Mouse (Mus musculus) CH12.LX (cell line): ENCODE measurements around the gene Tnfrsf22. TPM values are rescaled to one million over a fixed set of nuclear protein-coding genes. Genes with fewer than 3 reads are reported as not detected.

Source experiments
- DNase-seq: peaks from one replicate; pipeline ENCODE4 v3.0.0-alpha.2; 2013; ENCODE audit errors: extremely low read depth
- H3K27ac ChIP-seq: 2 replicates; pipeline ENCODE4 v1.5.1; 2012; ENCODE audit warnings: low read depth, mild to moderate bottlenecking, control low read depth, moderate library complexity; ENCODE audit not compliant: insufficient read depth
- H3K27me3 ChIP-seq: replicated peaks from 2 replicates; pipeline ENCODE3; 2012; ENCODE audit warnings: inconsistent platforms
- H3K36me3 ChIP-seq, 2 experiments: replicated peaks in 1 of 2; 2 replicates each; pipeline versions ENCODE3 to v1.6.1; 2012; ENCODE audit warnings: inconsistent platforms in 1 of 2, low read length in 1 of 2, mild to moderate bottlenecking in 1 of 2, mixed read lengths in 1 of 2, moderate library complexity in 1 of 2; ENCODE audit not compliant: control insufficient read depth in 1 of 2, insufficient read depth in 1 of 2
- H3K4me1 ChIP-seq, 2 experiments: 2 replicates each; pipeline ENCODE4 v1.6.1; 2012; ENCODE audit warnings: inconsistent platforms in 1 of 2, moderate library complexity in 1 of 2; ENCODE audit not compliant: insufficient read depth in 2 of 2, control insufficient read depth in 1 of 2
- H3K4me2 ChIP-seq: 2 replicates; pipeline ENCODE4 v1.6.1; 2012; ENCODE audit warnings: low read depth, mild to moderate bottlenecking, control low read depth; ENCODE audit not compliant: poor library complexity, insufficient read depth, severe bottlenecking
- H3K4me3 ChIP-seq, 3 experiments: fragments of 150-350 bp in 1 of 3; sonication (generic) in 1 of 3; replicated peaks in 1 of 3; 2 replicates each; pipeline versions ENCODE3 to v1.5.1; 2011 to 2012; ENCODE audit warnings: low read depth in 2 of 3, low read length in 2 of 3, mild to moderate bottlenecking in 2 of 3, moderate library complexity in 2 of 3, control low read depth in 1 of 3, improper control_type of control experiment in 1 of 3, inconsistent platforms in 1 of 3, mixed read lengths in 1 of 3; ENCODE audit not compliant: poor library complexity in 1 of 3
- H3K79me2 ChIP-seq: replicated peaks from 2 replicates; pipeline ENCODE4 v1.6.1; 2012; ENCODE audit warnings: mild to moderate bottlenecking, moderate library complexity; ENCODE audit not compliant: control insufficient read depth, poor library complexity, insufficient read depth, severe bottlenecking; ENCODE audit errors: extremely low read depth
- H3K9ac ChIP-seq: 2 replicates; pipeline ENCODE4 v1.6.1; 2012; ENCODE audit warnings: low read depth, mild to moderate bottlenecking, control low read depth, moderate library complexity; ENCODE audit not compliant: insufficient read depth
- H3K9me3 ChIP-seq: replicated peaks from 2 replicates; pipeline ENCODE3; 2012; ENCODE audit warnings: low read length, inconsistent platforms, mixed read lengths
- BHLHE40 ChIP-seq: IDR thresholded peaks from 2 replicates; pipeline ENCODE4 v1.6.1; 2011; ENCODE audit warnings: mild to moderate bottlenecking, low read depth, low read length, improper control_type of control experiment
- CTCF ChIP-seq, 2 experiments: IDR thresholded peaks in 1 of 2; conservative IDR thresholded peaks in 1 of 2; 2 replicates each; pipeline ENCODE4 v1.5.1; 2011 to 2012; ENCODE audit warnings: low read depth in 2 of 2, low read length in 2 of 2, improper control_type of control experiment in 1 of 2, inconsistent platforms in 1 of 2, mild to moderate bottlenecking in 1 of 2, moderate library complexity in 1 of 2
- ELF1 ChIP-seq: IDR thresholded peaks from 2 replicates; pipeline ENCODE4 v1.6.1; 2014; ENCODE audit warnings: low read depth, mild to moderate bottlenecking, inconsistent platforms, low read length, improper control_type of control experiment
- EP300 ChIP-seq: IDR thresholded peaks from 2 replicates; pipeline ENCODE4 v1.6.1; 2011; ENCODE audit warnings: low read length, improper control_type of control experiment
- ETS1 ChIP-seq: conservative IDR thresholded peaks from 2 replicates; pipeline ENCODE4 v1.6.1; 2012; ENCODE audit warnings: low read depth, mild to moderate bottlenecking, inconsistent platforms, low read length, improper control_type of control experiment, moderate library complexity
- HCFC1 ChIP-seq: IDR thresholded peaks from 2 replicates; pipeline ENCODE4 v1.6.1; 2012; ENCODE audit warnings: low read depth, mild to moderate bottlenecking, inconsistent platforms, low read length, improper control_type of control experiment
- IRF4 ChIP-seq: IDR thresholded peaks from 2 replicates; pipeline ENCODE4 v1.6.1; 2014; ENCODE audit warnings: low read depth, mild to moderate bottlenecking, inconsistent platforms, low read length, improper control_type of control experiment
- JUN ChIP-seq: IDR thresholded peaks from 2 replicates; pipeline ENCODE4 v1.6.1; 2011; ENCODE audit warnings: low read depth, mild to moderate bottlenecking, low read length, improper control_type of control experiment, moderate library complexity; ENCODE audit not compliant: insufficient read depth
- JUND ChIP-seq: conservative IDR thresholded peaks from 2 replicates; pipeline ENCODE4 v1.6.1; 2011; ENCODE audit warnings: low read depth, low read length, improper control_type of control experiment
- KAT2A ChIP-seq: IDR thresholded peaks from 2 replicates; pipeline ENCODE4 v1.6.1; 2012; ENCODE audit warnings: low read length, improper control_type of control experiment, inconsistent platforms; ENCODE audit not compliant: insufficient replicate concordance
- MAX ChIP-seq: IDR thresholded peaks from 2 replicates; pipeline ENCODE4 v1.6.1; 2011; ENCODE audit warnings: low read length, improper control_type of control experiment
- MAZ ChIP-seq: IDR thresholded peaks from 2 replicates; pipeline ENCODE4 v1.6.1; 2012; ENCODE audit warnings: low read depth, mild to moderate bottlenecking, inconsistent platforms, low read length, improper control_type of control experiment, moderate library complexity
- MEF2A ChIP-seq: IDR thresholded peaks from 2 replicates; pipeline ENCODE4 v1.6.1; 2014; ENCODE audit warnings: low read depth, mild to moderate bottlenecking, inconsistent platforms, low read length, improper control_type of control experiment, borderline replicate concordance
- MXI1 ChIP-seq: IDR thresholded peaks from 2 replicates; pipeline ENCODE4 v1.6.1; 2011; ENCODE audit warnings: mild to moderate bottlenecking, low read depth, low read length, improper control_type of control experiment
- MYC ChIP-seq: IDR thresholded peaks from 2 replicates; pipeline ENCODE4 v1.6.1; 2011; ENCODE audit warnings: low read depth, mild to moderate bottlenecking, improper control_type of control experiment, low read length
- NELFE ChIP-seq: IDR thresholded peaks from 2 replicates; pipeline ENCODE4 v1.6.1; 2011; ENCODE audit warnings: low read depth, low read length, improper control_type of control experiment
- NRF1 ChIP-seq: IDR thresholded peaks from 2 replicates; pipeline ENCODE4 v1.6.1; 2014; ENCODE audit warnings: low read depth, mild to moderate bottlenecking, inconsistent platforms, low read length, improper control_type of control experiment, moderate library complexity
- PAX5 ChIP-seq: IDR thresholded peaks from 2 replicates; pipeline ENCODE4 v1.6.1; 2012; ENCODE audit warnings: low read length, inconsistent platforms, mixed read lengths
- POLR2A ChIP-seq: IDR thresholded peaks from 2 replicates; pipeline ENCODE4 v1.6.1; 2011; ENCODE audit warnings: low read depth, mild to moderate bottlenecking, improper control_type of control experiment, low read length
- RCOR1 ChIP-seq: conservative IDR thresholded peaks from 2 replicates; pipeline ENCODE4 v1.6.1; 2012; ENCODE audit warnings: low read depth, mild to moderate bottlenecking, inconsistent platforms, low read length, improper control_type of control experiment
- SIN3A ChIP-seq: IDR thresholded peaks from 2 replicates; pipeline ENCODE4 v1.6.1; 2012; ENCODE audit warnings: low read length, improper control_type of control experiment, inconsistent platforms
- SMC3 ChIP-seq: IDR thresholded peaks from 2 replicates; pipeline ENCODE4 v1.6.1; 2011; ENCODE audit warnings: low read depth, low read length, improper control_type of control experiment
- TBP ChIP-seq: conservative IDR thresholded peaks from 2 replicates; pipeline ENCODE4 v1.6.1; 2011; ENCODE audit warnings: low read depth, low read length, improper control_type of control experiment
- TCF12 ChIP-seq: IDR thresholded peaks from 2 replicates; pipeline ENCODE4 v1.6.1; 2014; ENCODE audit warnings: low read depth, mild to moderate bottlenecking, inconsistent platforms, low read length, improper control_type of control experiment
- UBTF ChIP-seq: IDR thresholded peaks from 2 replicates; pipeline ENCODE4 v1.6.1; 2012; ENCODE audit warnings: low read depth, mild to moderate bottlenecking, inconsistent platforms, low read length, improper control_type of control experiment, moderate library complexity
- USF2 ChIP-seq: conservative IDR thresholded peaks from 2 replicates; pipeline ENCODE4 v1.6.1; 2011; ENCODE audit warnings: low read depth, low read length, improper control_type of control experiment
- ZKSCAN1 ChIP-seq: IDR thresholded peaks from 2 replicates; pipeline ENCODE4 v1.6.1; 2012; ENCODE audit warnings: low read depth, inconsistent platforms, low read length, improper control_type of control experiment, borderline replicate concordance
- ZMIZ1 ChIP-seq: IDR thresholded peaks from 2 replicates; pipeline ENCODE4 v1.6.1; 2012; ENCODE audit warnings: low read depth, mild to moderate bottlenecking, inconsistent platforms, low read length, improper control_type of control experiment
- ZNF384 ChIP-seq: IDR thresholded peaks from 2 replicates; pipeline ENCODE4 v1.6.1; 2012; ENCODE audit warnings: low read depth, low read length, improper control_type of control experiment, inconsistent platforms
- dilution Hi-C: fragments of 300-500 bp; cut with MboI; formaldehyde crosslinking; loops from 2 replicates; pipeline ENCODE4 v1.14.3; 2020; ENCODE audit warnings: low sequenced_read_pairs; ENCODE audit not compliant: extremely low pct_unique_long_range_greater_than_20kb, extremely low pct_ligation_motif_present
- in situ Hi-C: fragments of 300-500 bp; cut with MboI; formaldehyde crosslinking; loops from 3 replicates; pipeline ENCODE4 v1.14.3; 2019; ENCODE audit warnings: low sequenced_read_pairs, low pct_ligation_motif_present, low pct_unique_long_range_greater_than_20kb, mixed read lengths
- polyA plus RNA-seq: library from polyadenylated mRNA; unstranded; fragments of >175 nt; gene quantifications from 2 replicates; pipeline ENCODE4 v1.2.1, GENCODE M21; 2012; ENCODE audit warnings: low read depth; ENCODE audit not compliant: insufficient read length
- total RNA-seq, 2 experiments: library from RNA; depleted of rRNA; stranded (reverse); fragments of 300-350 nt in 1 of 2; fragments of >200 nt in 1 of 2; gene quantifications; 2 replicates each; pipeline ENCODE4 v1.2.3; 2012 to 2014

Gene Tnfrsf22
- total and polyA plus RNA-seq, 3 experiments: 3.8 to 8.7 (median 5.2) TPM

DNA sequence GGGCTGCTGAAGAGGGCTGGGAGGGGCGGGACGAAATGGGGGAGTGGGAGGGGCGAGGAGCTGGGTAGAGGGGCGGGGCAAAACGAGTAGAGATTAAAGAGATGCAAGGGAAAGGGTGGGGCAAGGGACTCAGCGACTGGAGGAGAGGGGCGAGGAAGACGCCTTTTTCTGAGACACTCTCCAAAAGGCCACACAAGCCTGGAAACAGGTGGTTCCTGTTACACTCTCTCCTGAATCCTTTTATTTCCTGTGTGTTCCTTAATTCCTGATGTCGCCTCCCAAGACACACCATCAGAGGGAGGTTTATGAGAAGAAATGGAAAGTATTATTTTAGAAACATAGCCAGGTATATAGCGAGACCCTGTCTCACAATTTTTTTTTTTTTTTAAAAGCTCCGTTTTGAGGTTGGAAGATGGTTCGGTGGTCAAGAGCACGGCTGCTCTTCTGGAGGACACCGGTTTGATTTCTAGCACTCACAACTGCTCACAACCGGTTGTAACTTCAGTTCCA lies 49.2 kb downstream of the Tnfrsf22 start:
- Histone ChIP-seq H3K9ac (peak overlapping the region; percentile 67), H3K4me1 (peaks cover 17 to 38% of the 10 kb centered on the region in 2 experiments), H3K27me3 (peaks cover 3% of the 10 kb centered on the region), H3K27ac (no peak overlapping the region), H3K4me2 (peak overlapping the region; percentile 91), H3K36me3 (peaks cover 25 to 34% of the 10 kb centered on the region in 2 experiments), H3K9me3 (no peaks in the 10 kb centered on the region)
- in situ Hi-C loops: no loop called here
- TF ChIP-seq EP300 (no peak), SMC3 (no peak), ZNF384 (no peak), MAZ (peak; percentile 51; the same call in 1 of the 2 replicates), POLR2A (no peak; the same call in 1 of the 2 replicates), IRF4 (0 out of 2 replicates have a peak, but pooled peaks have one; percentile 1)
- TF ChIP-seq, all 38 proteins: peak for 2
- no peak for DNase-seq
- H3K79me2 ChIP-seq: peaks cover 46% of the 10 kb centered on the region
- peak overlapping the region; percentile 56 to 100 (median 58) for H3K4me3 ChIP-seq
- dilution Hi-C loops: no loop called here

- in situ Hi-C loops (loop anchor here (5.0 kb wide), 2 partner anchors 93 to 163 kb away; no protein-coding TSS in a partner anchor), dilution Hi-C loops (no loop called here)
- H3K79me2 ChIP-seq: peaks cover 53% of the 10 kb centered on the region
- H3K36me3 ChIP-seq: peaks cover 32 to 41% of the 10 kb centered on the region in 2 experiments
- peak within 1 kb of the TSS; percentile 33 for H3K27ac ChIP-seq
- peak; percentile 99 for DNase-seq
- peak within 1 kb of the TSS; percentile 91 for H3K4me2 ChIP-seq
- peaks cover 3% of the 10 kb centered on the region for H3K27me3 ChIP-seq
- H3K9ac ChIP-seq: peak within 1 kb of the TSS; percentile 67
- H3K9me3 ChIP-seq: no peaks in the 10 kb centered on the region
- H3K4me3 ChIP-seq: peak within 1 kb of the TSS; percentile 75 to 100 (median 100)
- peaks cover 17 to 45% of the 10 kb centered on the region in 2 experiments for H3K4me1 ChIP-seq
- TF ChIP-seq NRF1 (peak; percentile 56), TCF12 (peak; percentile 89), NELFE (peak; percentile 87), PAX5 (no peak), BHLHE40 (no peak), UBTF (no peak), ETS1 (no peak), MYC (peak; percentile 29; the same call in 1 of the 2 replicates), CTCF (conservative IDR thresholded peaks at IDR 0.05 in 1 of 2, IDR thresholded peaks at IDR 0.05 in 1 of 2; ENCODE audit: low read depth in 2 of 2, low read length in 2 of 2) (no peak), JUND (no peak), IRF4 (peak; percentile 40), HCFC1 (peak; percentile 87), ELF1 (peak; percentile 89), USF2 (no peak), JUN (no peak), ZNF384 (no peak), MAZ (0 out of 2 replicates have a peak, but pooled peaks have one; percentile 50), SIN3A (peak; percentile 99), RCOR1 (no peak), POLR2A (peak; percentile 92), MEF2A (peak; percentile 41; the same call in 1 of the 2 replicates), TBP (0 out of 2 replicates have a peak, but pooled peaks have one; percentile 43), MXI1 (peak; percentile 97), SMC3 (no peak), KAT2A (peak; percentile 48; the same call in 1 of the 2 replicates), MAX (peak; percentile 77; the same call in 1 of the 2 replicates), ZKSCAN1 (no peak), ZMIZ1 (peak; percentile 87)
Measured at GRCm38 (mm10) chr7:143599428-143600230, 49.8 kb downstream of the Tnfrsf22 start, which contains the start of gene Cars. TSS of gene Cars (minus strand) at chr7:143600090.
